Mouse (Mus musculus): ENCODE measurements at regions not wholly inside any gene's neighbourhood (a gene's known extent, or its start where the extent isn't known, plus 50 kb on each side); places are given as distances from the start of the nearest gene placed in this dataset.
"Not testable (repeated sequence)": the region's sequence is repeated elsewhere in the genome, so short reads cannot be mapped to it uniquely, and the experiment has no call there.

GRCm38 (mm10) chr1:64376426-64376825, 156.0 kb upstream of the Creb1 start:
- TF ChIP-seq CTCF (IDR thresholded peaks at IDR 0.05; ENCODE audit: extremely low read depth, insufficient read depth, insufficient read length, insufficient replicate concordance); POLR2A (IDR thresholded peaks at IDR 0.05; ENCODE audit: low read depth, low read length): not testable (repeated sequence)

Measured in spleen, adult 2 months (tissue).